Mouse (Mus musculus): ENCODE measurements at regions not wholly inside any gene's neighbourhood (a gene's known extent, or its start where the extent isn't known, plus 50 kb on each side); places are given as distances from the start of the nearest gene placed in this dataset.

GRCm38 (mm10) chr2:51736452-51736851 is 109.1 kb downstream of the Tas2r134 start:
- 86% methylated on average over 4 of the region's 4 CpGs for WGBS
- Histone ChIP-seq H3K4me2 (ENCODE audit: low read depth, low read length, severe bottlenecking) (no peak overlapping the region), H3K27ac (ENCODE audit: low read depth, low read length) (no peak overlapping the region), H3K36me3 (ENCODE audit: control insufficient read depth, insufficient read depth, low read length) (no peaks in the 10 kb centered on the region), H3K4me1 (replicated peaks; ENCODE audit: control insufficient read depth, insufficient read depth, low read length) (no peaks in the 10 kb centered on the region; the same call in 1 of the 2 replicates), H3K9ac (ENCODE audit: low read length) (no peak overlapping the region), H3K27me3 (ENCODE audit: control insufficient read depth, insufficient read depth, low read length) (no peaks in the 10 kb centered on the region), H3K9me3 (ENCODE audit: control insufficient read depth, low read length) (no peaks in the 10 kb centered on the region), H3K4me3 (ENCODE audit: low read depth, low read length) (no peak overlapping the region)
- ATAC-seq (replicated peaks; ENCODE audit: low FRiP score) (no peak), DNase-seq (ENCODE audit: low spot score) (no peak)

GRCm38 (mm10) chr2:51747675-51748319 is 120.5 kb downstream of the Tas2r134 start:
- H3K36me3 ChIP-seq (ENCODE audit: control insufficient read depth, insufficient read depth, low read length) = no peaks in the 10 kb centered on the region
- no peak overlapping the region for H3K4me3 ChIP-seq (ENCODE audit: low read depth, low read length)
- H3K27me3 ChIP-seq (ENCODE audit: control insufficient read depth, insufficient read depth, low read length) = no peaks in the 10 kb centered on the region
- H3K4me2 ChIP-seq (ENCODE audit: low read depth, low read length, severe bottlenecking) = no peak overlapping the region
- DNase-seq (ENCODE audit: low spot score) (no peak), ATAC-seq (replicated peaks; ENCODE audit: low FRiP score) (no peak)
- WGBS = 83% methylated on average over 7 of the region's 7 CpGs
- no peak overlapping the region for H3K27ac ChIP-seq (ENCODE audit: low read depth, low read length)
- no peaks in the 10 kb centered on the region for H3K4me1 ChIP-seq (replicated peaks; ENCODE audit: control insufficient read depth, insufficient read depth, low read length)
- no peak overlapping the region for H3K9ac ChIP-seq (ENCODE audit: low read length)
- no peaks in the 10 kb centered on the region for H3K9me3 ChIP-seq (ENCODE audit: control insufficient read depth, low read length)

GRCm38 (mm10) chr2:51749247-51749646 is 121.9 kb downstream of the Tas2r134 start:
- H3K9me3 ChIP-seq (ENCODE audit: control insufficient read depth, low read length) = no peaks in the 10 kb centered on the region
- no peak overlapping the region for H3K4me2 ChIP-seq (ENCODE audit: low read depth, low read length, severe bottlenecking)
- no peaks in the 10 kb centered on the region for H3K36me3 ChIP-seq (ENCODE audit: control insufficient read depth, insufficient read depth, low read length)
- DNase-seq (ENCODE audit: low spot score) (no peak), ATAC-seq (replicated peaks; ENCODE audit: low FRiP score) (no peak)
- no peak overlapping the region for H3K9ac ChIP-seq (ENCODE audit: low read length)
- no peak overlapping the region for H3K27ac ChIP-seq (ENCODE audit: low read depth, low read length)
- no peak overlapping the region for H3K4me3 ChIP-seq (ENCODE audit: low read depth, low read length)
- 0 out of 2 replicates have a peak, but pooled peaks cover 3% of the 10 kb centered on the region for H3K4me1 ChIP-seq (replicated peaks; ENCODE audit: control insufficient read depth, insufficient read depth, low read length)
- no peaks in the 10 kb centered on the region for H3K27me3 ChIP-seq (ENCODE audit: control insufficient read depth, insufficient read depth, low read length)
- 68% methylated on average over 3 of the region's 3 CpGs for WGBS

GRCm38 (mm10) chr2:51752941-51753564 is 125.7 kb downstream of the Tas2r134 start:
- ATAC-seq (replicated peaks; ENCODE audit: low FRiP score) (peak; percentile 79), DNase-seq (ENCODE audit: low spot score) (no peak)
- H3K27ac ChIP-seq (ENCODE audit: low read depth, low read length) = 0 out of 2 replicates have a peak overlapping the region, but pooled peaks have one; percentile 34
- H3K36me3 ChIP-seq (ENCODE audit: control insufficient read depth, insufficient read depth, low read length) = no peaks in the 10 kb centered on the region
- 0 out of 2 replicates have a peak, but pooled peaks cover 3% of the 10 kb centered on the region for H3K4me1 ChIP-seq (replicated peaks; ENCODE audit: control insufficient read depth, insufficient read depth, low read length)
- H3K4me3 ChIP-seq (ENCODE audit: low read depth, low read length) = no peak overlapping the region
- H3K9me3 ChIP-seq (ENCODE audit: control insufficient read depth, low read length) = no peaks in the 10 kb centered on the region
- H3K27me3 ChIP-seq (ENCODE audit: control insufficient read depth, insufficient read depth, low read length) = no peaks in the 10 kb centered on the region
- H3K4me2 ChIP-seq (ENCODE audit: low read depth, low read length, severe bottlenecking) = no peak overlapping the region
- no peak overlapping the region for H3K9ac ChIP-seq (ENCODE audit: low read length)
- WGBS = 55% methylated on average over 12 of the region's 12 CpGs

GRCm38 (mm10) chr2:51753565-51754031 is 126.3 kb downstream of the Tas2r134 start:
- Histone ChIP-seq H3K4me3 (ENCODE audit: low read depth, low read length) (no peak overlapping the region), H3K9me3 (ENCODE audit: control insufficient read depth, low read length) (no peaks in the 10 kb centered on the region), H3K36me3 (ENCODE audit: control insufficient read depth, insufficient read depth, low read length) (no peaks in the 10 kb centered on the region), H3K4me1 (replicated peaks; ENCODE audit: control insufficient read depth, insufficient read depth, low read length) (0 out of 2 replicates have a peak, but pooled peaks cover 3% of the 10 kb centered on the region), H3K27ac (ENCODE audit: low read depth, low read length) (0 out of 2 replicates have a peak overlapping the region, but pooled peaks have one; percentile 34), H3K27me3 (ENCODE audit: control insufficient read depth, insufficient read depth, low read length) (no peaks in the 10 kb centered on the region), H3K4me2 (ENCODE audit: low read depth, low read length, severe bottlenecking) (no peak overlapping the region), H3K9ac (ENCODE audit: low read length) (no peak overlapping the region)
- ATAC-seq (replicated peaks; ENCODE audit: low FRiP score) (peak; percentile 61), DNase-seq (ENCODE audit: low spot score) (no peak)
- 44% methylated on average over 7 of the region's 7 CpGs for WGBS

- Histone ChIP-seq H3K4me1 (replicated peaks; ENCODE audit: control insufficient read depth, insufficient read depth, low read length) (0 out of 2 replicates have a peak, but pooled peaks cover 3% of the 10 kb centered on the region), H3K4me3 (ENCODE audit: low read depth, low read length) (no peak overlapping the region), H3K4me2 (ENCODE audit: low read depth, low read length, severe bottlenecking) (no peak overlapping the region), H3K27ac (ENCODE audit: low read depth, low read length) (no peak overlapping the region), H3K9ac (ENCODE audit: low read length) (no peak overlapping the region), H3K9me3 (ENCODE audit: control insufficient read depth, low read length) (no peaks in the 10 kb centered on the region), H3K27me3 (ENCODE audit: control insufficient read depth, insufficient read depth, low read length) (no peaks in the 10 kb centered on the region), H3K36me3 (ENCODE audit: control insufficient read depth, insufficient read depth, low read length) (no peaks in the 10 kb centered on the region)
- 77% methylated on average over 1 of the region's 1 CpGs for WGBS
- DNase-seq (ENCODE audit: low spot score) = no peak
- no peak for ATAC-seq (replicated peaks; ENCODE audit: low FRiP score)
Observed at GRCm38 (mm10) chr2:51757361-51757760, 130.1 kb downstream of the Tas2r134 start.

GRCm38 (mm10) chr2:51758093-51758492 is 130.8 kb downstream of the Tas2r134 start:
- 92% methylated on average over 8 of the region's 8 CpGs for WGBS
- Histone ChIP-seq H3K9ac (ENCODE audit: low read length) (no peak overlapping the region), H3K4me3 (ENCODE audit: low read depth, low read length) (no peak overlapping the region), H3K36me3 (ENCODE audit: control insufficient read depth, insufficient read depth, low read length) (no peaks in the 10 kb centered on the region), H3K27me3 (ENCODE audit: control insufficient read depth, insufficient read depth, low read length) (no peaks in the 10 kb centered on the region), H3K9me3 (ENCODE audit: control insufficient read depth, low read length) (no peaks in the 10 kb centered on the region), H3K4me2 (ENCODE audit: low read depth, low read length, severe bottlenecking) (no peak overlapping the region), H3K4me1 (replicated peaks; ENCODE audit: control insufficient read depth, insufficient read depth, low read length) (0 out of 2 replicates have a peak, but pooled peaks cover 3% of the 10 kb centered on the region), H3K27ac (ENCODE audit: low read depth, low read length) (no peak overlapping the region)
- no peak for DNase-seq (ENCODE audit: low spot score)
- no peak for ATAC-seq (replicated peaks; ENCODE audit: low FRiP score)

GRCm38 (mm10) chr2:51762866-51763265 is 135.6 kb downstream of the Tas2r134 start:
- Histone ChIP-seq H3K9me3 (ENCODE audit: control insufficient read depth, low read length) (no peaks in the 10 kb centered on the region), H3K9ac (ENCODE audit: low read length) (no peak overlapping the region), H3K4me1 (replicated peaks; ENCODE audit: control insufficient read depth, insufficient read depth, low read length) (no peaks in the 10 kb centered on the region), H3K4me2 (ENCODE audit: low read depth, low read length, severe bottlenecking) (no peak overlapping the region), H3K27ac (ENCODE audit: low read depth, low read length) (no peak overlapping the region), H3K36me3 (ENCODE audit: control insufficient read depth, insufficient read depth, low read length) (no peaks in the 10 kb centered on the region), H3K4me3 (ENCODE audit: low read depth, low read length) (no peak overlapping the region), H3K27me3 (ENCODE audit: control insufficient read depth, insufficient read depth, low read length) (no peaks in the 10 kb centered on the region)
- 94% methylated on average over 4 of the region's 4 CpGs for WGBS
- ATAC-seq (replicated peaks; ENCODE audit: low FRiP score) (no peak), DNase-seq (ENCODE audit: low spot score) (no peak)

All from forebrain, embryonic 11.5 days (tissue).